Mouse (Mus musculus): ENCODE data around the gene Psmg4.

Gene Psmg4

DNA sequence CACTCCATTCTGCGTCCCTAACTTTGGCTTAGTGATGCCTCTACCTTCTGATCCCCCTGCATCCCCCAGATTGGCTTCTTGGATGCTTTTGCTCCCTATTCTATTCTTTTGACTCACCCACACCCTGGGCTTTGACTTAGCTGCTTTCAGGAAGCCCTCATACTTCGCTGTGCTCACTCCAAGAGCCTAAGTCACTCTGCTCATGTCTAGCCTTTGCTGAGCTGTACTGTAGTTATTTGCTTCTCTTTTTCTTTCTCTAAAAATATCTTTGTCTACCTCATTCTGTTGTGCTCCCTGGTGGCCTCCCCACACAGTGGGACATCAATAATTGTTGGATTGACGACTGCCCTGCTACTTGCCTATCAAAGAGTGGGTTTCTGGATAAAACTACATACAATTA is 14.6 kb upstream of the Psmg4 start:
- DNase-seq (ENCODE audit: low read depth, low spot score): no peak

DNA sequence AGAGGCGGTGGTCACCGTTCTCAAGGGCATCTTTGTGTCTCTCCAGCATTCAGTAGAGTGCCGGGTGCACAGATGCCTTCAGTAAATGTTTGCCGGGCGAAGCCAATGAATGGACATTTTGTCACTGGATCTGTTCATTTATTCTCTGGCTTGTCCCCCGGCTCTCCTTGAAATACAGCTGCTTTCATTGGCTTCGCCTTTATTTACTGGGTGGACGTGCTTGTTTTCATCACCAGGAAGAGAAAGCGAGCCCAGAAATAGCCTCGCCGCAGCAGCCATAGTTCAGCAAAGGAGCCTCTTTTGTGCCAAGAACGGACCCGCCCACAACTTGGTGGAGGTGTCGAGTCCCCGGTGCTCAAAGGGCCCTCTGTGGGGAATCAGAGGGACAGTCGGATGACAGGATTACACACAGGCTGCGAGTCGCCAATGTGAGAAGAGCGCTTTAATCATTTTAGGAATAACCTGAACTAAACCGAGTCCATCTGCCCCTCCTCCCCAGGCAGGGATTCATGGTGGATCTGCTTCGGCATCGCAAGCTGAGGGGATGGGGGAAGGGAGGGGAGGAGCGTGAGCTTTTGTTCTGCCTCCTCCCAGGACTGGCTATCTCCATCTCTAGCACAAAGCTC is 13.9 kb upstream of the Psmg4 start:
- peak; percentile 89 for DNase-seq (ENCODE audit: low read depth, low spot score)

DNA sequence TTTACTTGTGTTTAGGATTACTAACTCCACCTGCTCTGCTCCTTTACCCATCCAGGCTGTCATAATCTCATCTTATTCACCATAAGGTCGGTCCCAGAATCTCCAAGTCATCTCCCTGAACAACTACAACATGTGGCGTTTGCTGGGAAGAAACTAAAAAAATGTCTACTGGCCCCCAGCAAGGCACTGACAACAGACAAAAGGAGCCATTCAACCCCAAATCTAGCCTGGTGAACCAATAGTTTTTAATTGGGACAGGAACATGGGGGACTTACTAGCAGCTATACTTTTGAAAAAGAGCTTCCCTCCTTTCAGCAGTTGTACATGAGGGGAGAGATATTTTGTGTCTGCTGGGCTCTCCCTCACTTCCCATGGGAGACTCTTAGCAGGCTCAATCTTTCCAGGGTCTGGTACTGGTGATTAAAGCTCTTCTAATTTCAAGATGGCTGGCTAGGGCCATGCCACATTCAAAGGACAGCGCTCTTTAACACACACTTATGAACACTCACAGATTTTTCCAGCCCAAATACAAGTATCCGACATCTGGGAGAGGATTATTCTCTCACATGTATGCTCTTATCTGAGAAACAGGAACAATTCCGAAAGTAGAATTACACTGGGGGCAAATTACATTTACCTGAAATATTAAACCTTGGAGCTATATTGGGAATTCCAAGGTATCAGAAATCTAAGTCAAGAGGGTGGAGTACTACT is 13.1 kb upstream of the Psmg4 start:
- DNase-seq (ENCODE audit: low read depth, low spot score): no peak

DNA sequence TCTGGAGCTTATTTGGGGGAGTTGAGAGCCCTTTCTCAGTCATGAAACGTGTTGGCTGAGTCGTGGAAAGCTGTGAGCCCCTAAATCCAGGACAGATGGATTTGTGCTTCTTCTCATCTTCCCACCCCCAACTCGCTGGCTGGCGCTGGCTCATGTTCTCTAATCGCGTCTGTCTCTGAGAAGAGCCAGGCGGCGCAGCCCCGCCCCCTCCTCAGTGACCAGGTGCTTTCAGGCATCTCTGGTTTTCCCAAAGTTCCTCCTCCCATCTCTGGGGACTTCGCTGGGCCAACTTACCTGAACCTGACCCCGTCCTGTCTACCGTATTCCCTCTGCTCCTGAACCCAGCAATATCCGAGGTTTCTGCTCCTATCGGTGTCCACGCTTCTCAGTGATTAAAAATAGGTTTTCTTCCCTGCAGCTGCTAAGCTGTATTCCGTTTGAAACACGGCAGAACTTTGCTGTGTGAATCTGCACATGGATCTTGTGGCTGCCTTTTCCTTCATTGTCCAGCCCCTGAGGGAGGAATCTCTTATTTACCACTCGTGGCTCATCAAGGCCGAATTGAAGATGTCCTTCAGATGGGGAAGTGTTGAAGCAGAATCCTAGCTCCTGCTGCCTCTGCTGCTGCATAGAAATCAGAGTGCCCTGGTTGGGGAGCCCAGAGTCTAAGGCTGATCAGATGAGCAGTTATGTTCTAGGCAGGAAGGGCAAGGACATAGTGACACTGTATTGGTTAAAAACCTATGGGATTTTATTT is 12.3 kb upstream of the Psmg4 start:
- DNase-seq (ENCODE audit: low read depth, low spot score): peak; percentile 76

DNA sequence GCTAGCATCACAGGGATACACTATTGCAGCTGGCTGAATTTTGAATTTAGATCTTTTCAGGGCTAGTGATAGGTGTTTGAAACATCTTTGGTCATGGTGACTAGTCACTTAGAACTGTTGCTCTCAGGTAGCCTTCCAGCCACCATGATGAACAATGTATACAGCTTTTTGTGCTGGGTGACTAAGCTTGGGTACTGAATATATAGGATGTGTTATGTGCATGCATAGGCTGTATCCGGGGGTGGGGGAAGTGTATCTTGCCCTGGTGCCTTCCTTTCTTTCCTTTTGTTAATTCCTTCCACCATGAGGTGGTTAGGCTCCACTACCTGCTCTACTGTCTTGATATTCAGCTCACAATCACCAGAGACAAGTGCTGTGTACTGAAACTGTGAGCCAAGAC is 11.3 kb upstream of the Psmg4 start:
- no peak for DNase-seq (ENCODE audit: low read depth, low spot score)

DNA sequence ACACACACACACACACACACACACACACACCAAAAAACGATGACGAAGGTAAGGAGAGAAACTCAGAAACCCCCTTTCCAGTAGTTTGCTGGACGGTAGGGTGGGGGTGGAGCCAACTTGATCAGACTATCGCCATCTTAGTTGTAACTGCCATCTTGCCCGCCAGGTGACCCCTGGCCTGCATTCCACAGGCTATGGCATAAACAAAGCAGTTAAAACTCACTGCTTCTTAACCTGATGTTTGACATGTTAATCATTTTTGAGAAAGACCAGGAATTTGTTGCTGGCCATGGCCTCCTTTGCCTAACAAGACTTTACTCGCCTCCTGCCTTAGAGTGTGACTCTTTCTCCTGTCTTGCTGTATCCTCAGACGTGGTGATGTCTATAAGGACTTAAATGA is 10.1 kb upstream of the Psmg4 start:
- peak; percentile 93 for DNase-seq (ENCODE audit: low read depth, low spot score)

DNA sequence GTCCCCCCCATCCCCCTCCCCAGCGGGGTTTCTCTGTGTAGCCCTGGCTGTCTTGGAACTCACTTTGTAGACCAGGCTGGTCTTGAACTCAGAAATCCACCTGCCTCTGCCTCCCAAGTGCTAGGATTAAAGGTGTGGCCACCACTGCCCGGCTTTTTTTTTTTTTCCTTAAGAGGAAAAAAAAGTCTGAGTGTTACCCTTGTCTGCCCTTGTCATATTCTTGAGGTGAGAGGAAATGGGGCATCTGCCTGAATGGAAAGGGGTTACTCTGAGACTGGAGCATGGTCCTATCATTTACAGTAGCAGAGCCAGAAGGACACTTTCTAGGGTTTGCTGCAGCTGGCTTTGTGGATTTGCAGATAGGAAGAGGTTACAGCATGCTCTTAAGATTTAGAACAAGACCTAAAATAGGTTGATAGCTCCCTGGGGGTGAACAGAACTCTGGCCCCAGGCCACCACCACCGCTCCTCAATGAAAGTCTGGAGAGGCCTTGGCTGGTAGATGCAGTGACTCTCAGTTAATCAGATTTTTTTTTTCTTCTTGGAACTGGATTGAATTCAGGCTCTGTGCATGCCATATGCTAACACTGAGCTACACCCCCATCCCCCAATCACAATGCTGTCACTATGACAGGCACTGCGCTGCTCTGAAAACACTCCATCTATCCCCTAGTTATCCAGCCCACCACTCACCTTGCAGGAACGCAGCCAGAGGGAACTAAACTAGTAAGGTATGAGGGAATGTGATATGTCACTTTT is 9.3 kb upstream of the Psmg4 start:
- peak; percentile 68 for DNase-seq (ENCODE audit: low read depth, low spot score)

DNA sequence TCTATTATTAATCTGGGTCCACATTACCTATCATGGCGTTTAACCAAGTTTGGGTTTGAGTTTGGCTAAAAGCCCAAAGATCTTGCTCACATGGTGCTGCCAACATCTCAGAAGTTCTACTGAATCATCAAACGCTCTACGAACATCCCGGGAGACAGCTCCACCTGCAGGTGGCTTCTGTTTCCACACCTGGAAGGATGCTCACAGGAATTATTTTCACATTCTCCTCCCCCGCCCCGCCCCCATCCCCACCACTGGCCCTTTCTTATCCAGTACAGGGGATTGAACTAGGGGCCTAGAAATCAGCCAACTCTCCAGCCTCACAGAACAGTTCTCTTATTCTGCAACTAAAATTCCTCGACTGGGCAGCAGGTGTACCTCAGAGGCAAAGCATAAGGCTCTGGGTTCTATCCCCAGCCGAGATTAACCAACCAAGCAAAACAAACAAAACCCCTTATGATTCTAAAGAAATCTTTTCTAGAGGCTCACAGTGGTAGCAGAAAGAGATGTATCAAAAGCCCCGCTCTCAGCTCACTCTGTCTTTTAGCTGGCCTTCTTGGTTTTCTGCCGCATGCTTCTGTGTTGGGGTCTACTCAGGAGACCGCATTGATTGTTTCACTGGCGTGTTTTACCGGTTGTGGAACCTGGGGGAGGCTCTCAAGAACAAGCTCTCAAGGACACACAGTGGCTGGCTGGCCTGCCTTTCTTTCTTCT is 8.4 kb upstream of the Psmg4 start:
- peak; percentile 94 for DNase-seq (ENCODE audit: low read depth, low spot score)

DNA sequence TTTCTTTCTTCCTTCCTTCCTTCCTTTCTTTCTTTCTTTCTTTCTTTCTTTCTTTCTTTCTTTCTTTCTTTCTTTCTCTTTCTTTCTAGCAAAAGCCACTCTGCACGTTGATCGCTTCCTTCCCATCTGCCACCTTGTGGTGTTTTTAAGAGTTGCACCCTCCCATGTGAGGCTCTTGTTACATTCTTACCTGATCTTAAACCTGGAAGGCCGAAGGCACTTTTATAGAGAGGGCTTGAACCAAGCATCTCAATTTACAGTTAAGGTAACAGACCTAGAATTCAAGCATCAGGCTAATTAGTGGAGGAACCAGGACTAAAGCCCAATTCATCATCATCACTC is 7.9 kb upstream of the Psmg4 start:
- peak; percentile 88 for DNase-seq (ENCODE audit: low read depth, low spot score)

DNA sequence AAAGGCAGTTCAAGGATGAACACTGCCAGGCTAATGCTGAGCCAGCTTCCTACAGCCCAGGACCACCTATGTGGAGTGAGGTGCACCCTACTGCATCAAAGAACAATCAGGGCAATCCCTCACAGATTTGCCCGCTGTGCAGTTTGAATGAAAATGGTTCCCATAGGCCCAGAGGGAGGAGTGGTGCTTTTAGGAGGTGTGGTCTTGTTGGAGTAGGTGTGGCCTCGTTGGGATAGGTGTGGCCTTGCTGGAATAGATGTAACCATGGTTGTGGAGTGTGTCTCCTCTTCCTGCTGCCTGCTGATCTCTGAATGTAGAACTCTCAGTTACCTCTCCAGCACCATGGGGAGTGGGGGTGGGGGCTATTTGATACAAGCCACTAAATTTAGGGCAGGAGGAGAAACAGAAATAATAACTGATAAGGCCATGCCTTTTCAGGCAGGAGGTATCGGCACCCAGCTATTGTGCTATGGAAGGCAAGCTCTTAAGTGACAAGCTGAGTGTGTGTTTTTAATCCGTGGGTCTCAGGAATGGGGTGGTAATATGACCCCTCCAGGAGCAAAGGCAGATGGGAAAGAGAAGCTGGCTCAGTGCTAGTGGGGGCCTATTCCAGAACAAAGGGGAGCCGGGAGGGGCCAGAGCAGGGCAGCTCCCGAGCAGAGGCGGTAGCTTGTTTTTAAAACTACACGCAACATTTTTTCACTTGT is 6.5 kb upstream of the Psmg4 start:
- peak; percentile 96 for DNase-seq (ENCODE audit: low read depth, low spot score)

DNA sequence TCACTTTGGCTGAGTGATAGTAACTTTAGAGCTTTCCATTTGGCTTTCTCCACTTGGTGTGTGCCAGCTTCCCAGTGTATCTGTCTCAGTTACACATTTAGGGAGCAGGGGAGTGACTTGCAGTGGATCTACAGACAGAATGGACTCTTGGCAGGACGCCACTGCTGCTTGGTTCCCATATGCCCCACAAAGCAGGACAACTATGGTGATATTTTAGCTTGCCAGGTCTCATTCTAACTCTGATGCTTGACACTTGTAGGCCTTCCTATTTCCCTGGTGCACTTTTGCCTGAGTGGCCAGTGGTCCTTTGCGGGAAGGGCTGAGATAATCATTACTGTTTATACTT is 6.0 kb upstream of the Psmg4 start:
- no peak for DNase-seq (ENCODE audit: low read depth, low spot score)

DNA sequence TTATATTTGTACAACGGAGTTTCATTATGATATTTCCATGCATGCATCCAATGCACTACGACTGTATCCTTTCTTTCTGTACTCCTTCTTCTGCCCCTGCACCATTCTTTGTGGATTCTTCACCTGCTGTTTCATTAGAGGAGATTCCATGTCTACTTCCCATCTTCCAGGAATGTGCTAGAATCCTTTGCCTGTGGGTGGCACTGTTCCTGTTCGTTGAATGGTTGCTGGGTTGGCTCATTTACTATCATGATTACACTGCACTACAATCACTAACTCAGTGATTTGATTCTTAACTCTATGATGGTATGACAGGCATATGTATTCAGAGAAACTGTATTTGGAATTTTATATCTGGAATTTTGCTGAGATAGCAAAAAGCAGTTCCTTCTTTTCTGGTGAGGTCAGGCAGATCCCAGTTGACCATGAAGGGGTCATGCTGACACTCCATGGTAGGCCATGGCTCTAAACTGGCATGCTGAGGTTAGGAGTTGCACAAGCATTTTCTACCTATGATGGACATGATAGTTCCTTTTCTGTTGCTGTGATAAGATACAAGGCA is 5.1 kb upstream of the Psmg4 start:
- no peak for DNase-seq (ENCODE audit: low read depth, low spot score)

DNA sequence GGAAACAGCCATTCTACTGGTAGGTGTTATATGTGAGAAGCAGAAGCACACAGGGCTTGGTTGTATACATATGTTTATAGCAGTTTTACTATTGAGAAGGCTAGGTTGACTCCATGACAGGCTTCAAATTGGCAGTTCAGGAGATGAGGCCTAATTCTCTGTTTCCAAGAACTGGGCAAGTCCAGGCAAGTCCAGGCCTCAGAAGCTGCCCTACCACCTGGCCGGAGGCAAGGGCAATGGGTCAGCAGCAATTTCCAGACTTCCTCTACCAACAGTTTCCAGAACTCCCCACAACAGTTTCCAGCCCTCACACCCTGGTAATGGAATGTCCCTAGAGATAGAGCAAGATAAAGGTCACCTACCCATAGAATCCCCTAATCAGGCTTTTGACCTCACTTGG is 2.8 kb upstream of the Psmg4 start:
- no peak for DNase-seq (ENCODE audit: low read depth, low spot score)

DNA sequence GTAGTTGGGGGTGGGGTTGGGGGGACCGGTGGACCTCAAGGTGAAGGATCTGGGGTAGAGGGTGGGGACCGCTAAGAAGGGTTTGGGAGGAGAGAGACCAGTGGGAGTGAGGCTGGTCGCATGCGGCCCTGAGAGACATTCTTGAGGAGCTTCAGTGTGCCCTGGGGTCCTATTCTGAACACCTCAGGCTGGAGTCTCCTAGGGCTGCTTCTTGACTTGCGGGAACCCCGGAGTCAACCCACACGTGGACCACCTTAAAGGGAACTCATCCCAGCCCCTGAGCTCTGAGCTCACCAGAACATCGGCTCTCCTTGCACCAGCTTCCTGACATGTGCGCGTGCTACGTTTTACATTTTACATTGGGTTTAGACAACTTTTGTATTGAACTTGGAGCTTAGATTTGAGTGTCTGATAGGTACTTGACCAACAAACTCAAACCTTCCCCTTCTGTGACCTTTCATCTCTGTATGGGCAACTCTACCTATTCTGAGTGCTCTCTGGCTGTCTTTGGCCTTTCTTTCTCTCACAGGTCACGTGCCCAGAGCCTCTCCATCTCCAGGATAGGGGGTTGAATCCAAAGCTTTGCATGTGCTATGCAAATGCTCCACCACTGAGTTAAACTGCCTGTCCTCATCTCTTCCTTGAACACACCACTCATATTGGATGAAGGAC is 676 bp downstream of the Psmg4 start:
- no peak for DNase-seq (ENCODE audit: low read depth, low spot score)

DNA sequence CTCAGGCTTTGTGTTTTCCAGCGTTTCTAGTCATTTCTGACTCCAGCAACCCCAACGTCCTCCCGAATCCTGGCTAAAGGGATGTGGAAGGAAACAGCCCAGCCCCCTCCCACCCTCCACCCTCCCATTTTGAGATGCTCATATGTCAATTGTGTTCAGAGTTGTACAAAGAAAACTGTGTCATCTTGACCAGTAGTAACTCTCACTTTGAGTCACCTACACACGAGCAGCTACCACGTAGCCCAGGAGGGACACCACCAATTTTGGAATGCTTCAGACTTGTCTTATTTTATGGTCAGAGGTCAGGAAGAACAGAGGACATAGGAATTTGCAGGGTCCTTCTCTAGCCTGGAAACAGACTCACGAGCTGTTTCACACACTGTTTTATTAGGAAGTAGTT is 11.3 kb downstream of the Psmg4 start:
- DNase-seq (ENCODE audit: low read depth, low spot score): no peak

DNA sequence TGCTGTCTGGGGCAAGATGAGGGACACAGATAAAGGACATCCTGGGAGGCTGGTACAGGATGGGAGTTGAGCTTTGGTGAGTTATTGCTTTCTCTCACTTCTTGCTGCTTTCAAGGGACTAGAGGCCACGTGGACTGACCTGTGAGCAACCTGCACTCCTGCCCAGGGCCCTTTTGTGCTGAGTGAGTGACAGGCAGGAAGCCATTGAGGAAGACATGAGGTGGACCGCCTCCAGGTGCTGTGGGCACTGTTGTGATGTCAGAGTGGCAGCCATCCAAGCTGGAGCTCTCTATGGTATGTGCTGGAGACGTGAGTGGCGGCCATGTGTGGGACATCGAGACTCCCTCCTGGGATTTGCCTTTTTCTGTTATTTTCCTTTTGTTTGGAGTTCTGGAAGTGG is 18.9 kb downstream of the Psmg4 start:
- DNase-seq (ENCODE audit: low read depth, low spot score): no peak

DNA sequence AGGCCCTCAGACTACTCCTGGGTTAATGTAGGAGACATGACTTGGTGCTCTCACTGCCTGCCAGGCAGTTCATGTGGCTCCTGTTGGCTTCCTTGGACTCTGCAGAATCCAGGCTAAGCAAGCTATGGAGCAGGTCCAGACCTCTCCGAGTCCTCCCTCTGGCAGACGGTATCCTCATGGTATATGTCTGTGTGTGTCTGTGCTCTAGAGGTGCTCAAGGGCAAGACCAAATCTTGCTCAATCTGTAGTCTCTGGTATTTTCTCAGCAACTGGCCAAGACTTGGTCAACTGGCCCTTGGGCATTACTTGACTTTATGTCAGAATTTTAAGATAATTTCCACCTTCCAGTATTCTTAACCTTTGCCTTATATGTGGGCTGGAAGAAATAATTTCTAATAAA is 22.6 kb downstream of the Psmg4 start:
- DNase-seq (ENCODE audit: low read depth, low spot score): no peak

DNA sequence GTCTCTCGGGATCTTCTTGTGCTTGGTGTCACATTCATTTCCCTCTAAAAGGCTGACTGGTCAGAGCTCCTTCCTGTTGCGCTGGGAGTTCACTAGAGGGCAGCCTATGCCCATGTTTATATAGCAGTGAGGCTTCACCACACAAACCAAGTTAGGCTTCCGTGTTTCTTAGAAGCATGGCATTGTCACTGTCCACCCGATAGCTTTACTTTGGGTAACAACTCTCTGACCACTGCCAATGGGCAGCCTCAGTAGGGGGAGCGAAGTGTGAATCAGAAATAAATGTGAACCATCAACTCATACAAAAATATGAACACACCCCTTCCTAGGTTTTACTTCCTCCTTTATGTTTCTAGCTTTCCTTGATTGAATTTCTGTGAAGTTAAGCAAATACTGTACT is 24.8 kb downstream of the Psmg4 start:
- peak; percentile 76 for DNase-seq (ENCODE audit: low read depth, low spot score)

DNA sequence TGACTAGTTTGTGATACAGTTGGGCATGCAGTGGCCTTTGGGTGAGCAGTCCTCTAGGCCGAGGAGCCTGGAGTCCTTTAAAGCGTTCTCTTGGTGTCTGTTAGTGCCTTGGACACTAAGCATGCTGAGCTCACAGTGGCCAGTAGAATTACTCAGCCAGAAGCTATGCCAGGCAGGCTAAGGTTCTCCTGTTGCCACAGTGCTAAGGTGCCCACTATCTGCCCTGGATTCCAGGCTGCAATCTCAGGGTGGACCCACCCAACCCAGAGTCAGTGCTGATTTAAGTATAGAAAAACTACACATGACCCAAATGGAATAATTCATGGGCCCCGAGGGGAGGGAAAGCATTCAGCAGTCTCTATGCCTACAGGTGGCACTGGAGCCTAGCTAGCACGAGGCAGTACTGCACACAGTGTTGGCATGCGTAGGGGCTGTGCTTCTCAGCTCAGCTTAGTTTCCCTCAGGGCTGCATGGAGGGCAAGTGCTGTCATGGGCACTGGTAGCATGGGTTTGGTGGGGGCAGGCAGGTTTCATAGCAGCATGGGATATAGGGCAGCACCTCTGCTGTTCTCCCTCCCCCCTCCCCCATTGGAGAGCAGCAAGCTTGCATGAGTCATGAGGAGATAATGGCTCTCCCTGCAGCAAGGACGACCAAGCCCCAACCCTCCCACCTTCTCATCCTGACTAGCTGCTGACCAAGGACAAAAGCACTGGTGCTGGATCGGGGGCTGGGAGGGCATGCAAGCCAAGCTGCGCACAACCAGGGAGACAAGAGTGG is 29.8 kb downstream of the Psmg4 start:
- peak; percentile 19 for DNase-seq (ENCODE audit: low read depth, low spot score)
